Mouse (Mus musculus) cerebellum, postnatal 36 days (tissue): ENCODE results near the gene Map3k14.

Source experiments
- DNase-seq, 2 experiments: peaks; one replicate each; pipeline ENCODE4 v3.0.0; 2021 to 2022; ENCODE audit warnings: mixed read lengths in 2 of 2

The Map3k14 gene

GRCm38 (mm10) chr11:103269426-103269825 lies 2.2 kb upstream of the Map3k14 start:
- DNase-seq: no peak

GRCm38 (mm10) chr11:103268905-103269304 lies 1.6 kb upstream of the Map3k14 start:
- no peak for DNase-seq

- no peak for DNase-seq
Measured at GRCm38 (mm10) chr11:103268350-103268749, 1.1 kb upstream of the Map3k14 start.

- no peak for DNase-seq
Measured at GRCm38 (mm10) chr11:103266729-103267345, 435 bp downstream of the Map3k14 start.

- no peak for DNase-seq
Measured at GRCm38 (mm10) chr11:103265856-103266255, 1.4 kb downstream of the Map3k14 start.

- DNase-seq: no peak
Measured at GRCm38 (mm10) chr11:103265211-103265610, 2.1 kb downstream of the Map3k14 start.

- DNase-seq: no peak
Measured at GRCm38 (mm10) chr11:103264427-103265005, 2.8 kb downstream of the Map3k14 start.

- no peak for DNase-seq
Measured at GRCm38 (mm10) chr11:103263551-103263950, 3.7 kb downstream of the Map3k14 start.

GRCm38 (mm10) chr11:103262412-103263267 lies 4.6 kb downstream of the Map3k14 start:
- DNase-seq: no peak

GRCm38 (mm10) chr11:103261671-103262411 lies 5.4 kb downstream of the Map3k14 start:
- no peak for DNase-seq

GRCm38 (mm10) chr11:103260515-103261192 lies 6.6 kb downstream of the Map3k14 start:
- no peak for DNase-seq

GRCm38 (mm10) chr11:103260034-103260433 lies 7.2 kb downstream of the Map3k14 start:
- DNase-seq: no peak

GRCm38 (mm10) chr11:103257938-103258481 lies 9.3 kb downstream of the Map3k14 start:
- no peak for DNase-seq

- DNase-seq: no peak
Measured at GRCm38 (mm10) chr11:103253605-103254004, 13.7 kb downstream of the Map3k14 start.

- no peak for DNase-seq
Measured at GRCm38 (mm10) chr11:103252380-103252779, 14.9 kb downstream of the Map3k14 start.

- DNase-seq: no peak
Measured at GRCm38 (mm10) chr11:103250324-103250723, 16.9 kb downstream of the Map3k14 start.

GRCm38 (mm10) chr11:103249509-103249908 lies 17.8 kb downstream of the Map3k14 start:
- no peak for DNase-seq

GRCm38 (mm10) chr11:103248837-103249236 lies 18.4 kb downstream of the Map3k14 start:
- DNase-seq: no peak

GRCm38 (mm10) chr11:103247504-103248177 lies 19.6 kb downstream of the Map3k14 start:
- peak; percentile 54 to 63 for DNase-seq

GRCm38 (mm10) chr11:103246731-103247290 lies 20.5 kb downstream of the Map3k14 start:
- no peak for DNase-seq

GRCm38 (mm10) chr11:103246081-103246730 lies 21.1 kb downstream of the Map3k14 start:
- DNase-seq: peak in 1 of 2 experiments; percentile 27
